Mouse (Mus musculus): ENCODE measurements around the gene Atp5f1. TPM values are rescaled to one million over a fixed set of nuclear protein-coding genes. Genes with fewer than 3 reads are reported as not detected.

The Atp5f1 gene
- polyA plus RNA-seq, 1 experiment from 2014 or later = 587 TPM

- Histone ChIP-seq H3K9ac (replicated peaks; ENCODE audit: low read length) (no peak overlapping the region), H3K4me3 (ENCODE audit: low read length) (no peak overlapping the region), H3K27me3 (ENCODE audit: insufficient read depth, low read length) (no peaks in the 10 kb centered on the region), H3K36me3 (ENCODE audit: insufficient read depth, low read length) (no peaks in the 10 kb centered on the region), H3K9me3 (ENCODE audit: low read length) (no peaks in the 10 kb centered on the region), H3K27ac (ENCODE audit: low read length) (peak overlapping the region; percentile 23; the same call in 1 of the 2 replicates), H3K4me2 (replicated peaks; ENCODE audit: low read depth, low read length) (no peak overlapping the region), H3K4me1 (ENCODE audit: insufficient read depth, low read length) (peaks cover 38% of the 10 kb centered on the region)
- peak; percentile 13; the same call in 1 of the 2 replicates for ATAC-seq (ENCODE audit: low FRiP score, low TSS enrichment)
- WGBS = 39% methylated on average over 6 of the region's 6 CpGs
Measured at GRCm38 (mm10) chr3:105893941-105894391, 65.9 kb downstream of the Atp5f1 start.

Other genes with a start within 250 kb of the Atp5f1 start
- gene Rap1a, start 158.8 kb downstream of the Atp5f1 start, polyA plus RNA-seq (2015; fragmentation: Nextera tagmentation; extraction: Ambion mirVana) = 99.3 and 104 TPM in 2 replicates
- gene Adora3, start 89.2 kb downstream of the Atp5f1 start, polyA plus RNA-seq (2015; fragmentation: Nextera tagmentation; extraction: Ambion mirVana) = not detected in 2 replicates
- not detected in 2 replicates for gene Tmigd3, start 89.2 kb downstream of the Atp5f1 start, polyA plus RNA-seq (2015; fragmentation: Nextera tagmentation; extraction: Ambion mirVana)
- 0.40 and 0.62 TPM in 2 replicates for gene I830077J02Rik, start 27.4 kb downstream of the Atp5f1 start, polyA plus RNA-seq (2015; fragmentation: Nextera tagmentation; extraction: Ambion mirVana)
- gene Wdr77, start 730 bp downstream of the Atp5f1 start, polyA plus RNA-seq (2015; fragmentation: Nextera tagmentation; extraction: Ambion mirVana) = 157 and 161 TPM in 2 replicates
- 1.3 and 1.7 TPM in 2 replicates for gene Ovgp1, start 13.6 kb upstream of the Atp5f1 start, polyA plus RNA-seq (2015; fragmentation: Nextera tagmentation; extraction: Ambion mirVana)
- 0.24 and 0.33 TPM in 2 replicates for gene Pifo, start 54.5 kb upstream of the Atp5f1 start, polyA plus RNA-seq (2015; fragmentation: Nextera tagmentation; extraction: Ambion mirVana)
- not detected in 2 replicates for gene Chil5, start 72.7 kb upstream of the Atp5f1 start, polyA plus RNA-seq (2015; fragmentation: Nextera tagmentation; extraction: Ambion mirVana)
- not detected in 2 replicates for gene Chia1, start 153.1 kb upstream of the Atp5f1 start, polyA plus RNA-seq (2015; fragmentation: Nextera tagmentation; extraction: Ambion mirVana)
- gene Chil3, start 207.5 kb upstream of the Atp5f1 start, polyA plus RNA-seq (2015; fragmentation: Nextera tagmentation; extraction: Ambion mirVana) = 0.15 and 0.21 TPM in 2 replicates